Mouse (Mus musculus): ENCODE results near the gene Derl3. TPM values are rescaled to one million over a fixed set of nuclear protein-coding genes. Genes with fewer than 3 reads are reported as not detected.
"Not testable (repeated sequence)": the region's sequence is repeated elsewhere in the genome, so short reads cannot be mapped to it uniquely, and the experiment has no call there.

Gene Derl3
- not detected in 2 replicates for total RNA-seq (2014; fragmentation: Nextera tagmentation)
- total RNA-seq (2017), result 0.22 TPM in 1 of 2 replicates, not detected in the other
- polyA plus RNA-seq (2012), result not detected in 2 replicates

DNA sequence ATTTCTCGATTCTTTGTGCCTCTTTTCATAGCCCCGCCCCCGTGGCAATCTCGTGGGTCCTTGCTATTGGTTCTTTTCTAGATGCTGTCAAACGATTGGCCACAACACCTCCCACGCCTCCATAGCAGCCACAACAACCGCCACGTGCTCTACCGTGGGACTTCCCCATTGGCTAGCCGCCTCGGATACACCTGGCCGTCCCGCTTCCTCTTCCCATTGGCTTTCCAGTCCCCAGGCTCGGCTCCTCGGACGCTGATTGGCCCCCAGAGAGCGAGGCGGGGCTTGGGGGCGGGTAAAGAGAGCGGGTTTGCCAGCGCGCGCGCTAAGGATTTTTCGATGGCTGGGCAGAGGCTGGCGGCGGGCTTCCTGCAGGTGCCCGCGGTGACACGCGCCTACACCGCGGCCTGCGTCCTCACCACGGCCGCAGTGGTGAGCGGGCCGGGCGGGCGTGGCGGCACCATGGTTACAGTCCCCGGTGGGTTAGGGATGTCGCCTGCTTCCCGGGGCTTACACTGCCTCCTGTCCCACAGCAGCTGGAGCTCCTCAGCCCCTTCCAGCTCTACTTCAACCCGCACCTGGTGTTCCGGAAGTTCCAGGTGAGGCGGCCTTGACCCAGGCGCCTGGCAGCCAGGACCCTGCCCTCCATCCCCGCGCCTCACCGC, at the start of gene Derl3:
Gene Derl3, plus strand, starts transcription at position 325 of the 662 bp plus-strand sequence.
- Histone ChIP-seq H3K4me1 (ENCODE audit: insufficient read depth, low read depth, low read length) (peaks cover 4% of the 10 kb centered on the region; the same call in 1 of the 2 replicates), H3K36me3 (replicated peaks) (peaks cover 56% of the 10 kb centered on the region), H3K9me3 (replicated peaks) (no peaks in the 10 kb centered on the region; the same call in none of the 2 replicates), H3K4me3 (ENCODE audit: low read depth, low read length) (peak within 1 kb of the TSS; percentile 42; the same call in 1 of the 2 replicates), H3K27me3 (ENCODE audit: insufficient read depth, low read length) (peaks cover 8% of the 10 kb centered on the region)
- TF ChIP-seq CTCF (IDR thresholded peaks at IDR 0.05; ENCODE audit: low read depth, low read length), result no peak
- TF ChIP-seq GATA1 (IDR thresholded peaks at IDR 0.05; ENCODE audit: borderline replicate concordance, low read length), result no peak
- TF ChIP-seq TAL1 (conservative IDR thresholded peaks at IDR 0.05; ENCODE audit: low read depth, low read length), result no peak
- no peak for TF ChIP-seq GATA2 (IDR thresholded peaks at IDR 0.05; ENCODE audit: borderline replicate concordance, low read depth, low read length)
- TF ChIP-seq POLR2AphosphoS5 (IDR thresholded peaks at IDR 0.05; ENCODE audit: insufficient replicate concordance, low read depth, low read length), result no peak
- ATAC-seq (ENCODE audit: extremely low read depth, insufficient number of reproducible peaks, low FRiP score, poor library complexity, severe bottlenecking), result peak; percentile 87
- peak; percentile 61 for DNase-seq (ENCODE audit: low spot score)

DNA sequence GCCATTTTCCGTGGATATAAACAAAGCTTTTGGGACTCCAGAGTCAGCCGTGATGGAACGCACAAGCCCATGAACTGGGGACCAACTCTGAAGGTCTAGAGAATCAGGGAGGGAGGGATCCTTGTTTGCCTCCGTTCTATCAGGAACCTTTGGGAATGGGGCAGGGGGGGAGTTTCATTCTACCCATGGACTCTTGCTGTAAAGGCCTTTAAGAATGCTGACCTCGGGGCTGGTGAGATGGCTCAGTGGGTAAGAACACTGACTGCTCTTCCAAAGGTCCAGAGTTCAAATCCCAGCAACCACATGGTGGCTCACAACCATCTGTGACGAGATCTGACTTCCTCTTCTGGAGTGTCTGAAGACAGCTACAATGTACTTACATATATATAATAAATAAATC, 49.3 kb upstream of the Derl3 start:
- not testable (repeated sequence) for H3K9me3 ChIP-seq (replicated peaks); H3K4me1 ChIP-seq (ENCODE audit: insufficient read depth, low read depth, low read length); DNase-seq (ENCODE audit: low spot score); ATAC-seq (ENCODE audit: extremely low read depth, insufficient number of reproducible peaks, low FRiP score, poor library complexity, severe bottlenecking); H3K36me3 ChIP-seq (replicated peaks); H3K4me3 ChIP-seq (ENCODE audit: low read depth, low read length)
- H3K27me3 ChIP-seq (ENCODE audit: insufficient read depth, low read length), result peaks cover 32% of the 10 kb centered on the region

DNA sequence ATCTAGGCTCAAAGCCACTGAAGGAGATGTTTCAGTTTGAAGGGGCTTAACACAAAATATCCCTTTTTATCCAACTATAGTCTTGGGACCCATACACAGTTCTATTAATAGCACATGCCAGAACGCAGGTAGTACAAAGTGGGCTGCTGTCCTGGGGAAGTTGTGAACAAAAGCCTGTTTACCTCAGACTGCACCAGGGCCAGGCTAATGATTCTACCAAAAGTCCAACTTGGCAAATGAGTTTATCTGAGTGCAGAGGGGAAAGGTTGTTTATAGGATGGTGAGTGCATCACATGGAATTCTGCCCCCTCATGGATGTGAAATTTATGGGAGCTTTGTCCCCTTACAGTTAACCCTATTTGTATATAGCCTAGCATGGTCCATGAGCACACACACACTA, 48.4 kb upstream of the Derl3 start:
- TF ChIP-seq CTCF (IDR thresholded peaks at IDR 0.05; ENCODE audit: low read depth, low read length) (no peak), GATA1 (IDR thresholded peaks at IDR 0.05; ENCODE audit: borderline replicate concordance, low read length) (no peak), POLR2AphosphoS5 (IDR thresholded peaks at IDR 0.05; ENCODE audit: insufficient replicate concordance, low read depth, low read length) (no peak), GATA2 (IDR thresholded peaks at IDR 0.05; ENCODE audit: borderline replicate concordance, low read depth, low read length) (no peak), TAL1 (conservative IDR thresholded peaks at IDR 0.05; ENCODE audit: low read depth, low read length) (no peak)
- Histone ChIP-seq H3K4me1 (ENCODE audit: insufficient read depth, low read depth, low read length) (peaks cover 6% of the 10 kb centered on the region; the same call in 1 of the 2 replicates), H3K9me3 (replicated peaks) (no peaks in the 10 kb centered on the region), H3K4me3 (ENCODE audit: low read depth, low read length) (no peak overlapping the region), H3K27me3 (ENCODE audit: insufficient read depth, low read length) (peaks cover 28% of the 10 kb centered on the region), H3K36me3 (replicated peaks) (no peaks in the 10 kb centered on the region)
- ATAC-seq (ENCODE audit: extremely low read depth, insufficient number of reproducible peaks, low FRiP score, poor library complexity, severe bottlenecking) (no peak), DNase-seq (ENCODE audit: low spot score) (no peak)

DNA sequence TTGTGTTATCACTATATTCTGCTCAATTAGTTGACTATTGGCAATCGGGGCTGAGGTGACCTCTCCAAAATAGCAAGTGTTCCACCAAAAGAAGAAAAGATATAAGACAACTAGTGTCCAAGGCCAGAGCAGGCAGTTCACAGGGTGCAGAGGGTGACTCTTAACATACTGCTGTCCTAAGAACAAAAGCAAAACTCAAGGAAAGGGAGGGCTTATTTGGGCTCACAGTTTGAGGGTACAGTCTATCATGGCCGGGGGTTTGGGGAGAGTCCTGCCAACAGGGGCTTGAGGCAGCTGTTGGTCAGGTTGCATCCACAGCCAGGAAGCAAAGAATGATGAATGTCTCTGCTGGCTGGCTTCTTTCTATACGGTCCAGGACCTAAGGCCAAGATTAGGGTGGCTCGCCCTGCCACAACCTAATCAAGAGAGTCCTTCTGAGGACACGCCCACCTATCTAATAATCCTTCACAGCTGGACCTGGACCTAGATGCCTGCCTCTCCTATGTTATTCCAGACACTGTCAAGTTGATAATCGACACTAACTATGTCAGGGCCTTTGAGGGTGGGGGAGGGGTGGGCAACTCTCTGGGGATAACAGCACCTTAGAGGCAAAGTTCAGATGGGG, 47.8 kb upstream of the Derl3 start:
- Histone ChIP-seq H3K4me3 (ENCODE audit: low read depth, low read length) (no peak overlapping the region), H3K9me3 (replicated peaks) (no peaks in the 10 kb centered on the region), H3K27me3 (ENCODE audit: insufficient read depth, low read length) (peaks cover 28% of the 10 kb centered on the region), H3K4me1 (ENCODE audit: insufficient read depth, low read depth, low read length) (peaks cover 6% of the 10 kb centered on the region; the same call in 1 of the 2 replicates), H3K36me3 (replicated peaks) (no peaks in the 10 kb centered on the region)
- ATAC-seq (ENCODE audit: extremely low read depth, insufficient number of reproducible peaks, low FRiP score, poor library complexity, severe bottlenecking) (no peak), DNase-seq (ENCODE audit: low spot score) (no peak)
- TF ChIP-seq POLR2AphosphoS5 (IDR thresholded peaks at IDR 0.05; ENCODE audit: insufficient replicate concordance, low read depth, low read length), result no peak
- no peak for TF ChIP-seq GATA1 (IDR thresholded peaks at IDR 0.05; ENCODE audit: borderline replicate concordance, low read length)
- no peak for TF ChIP-seq GATA2 (IDR thresholded peaks at IDR 0.05; ENCODE audit: borderline replicate concordance, low read depth, low read length)
- no peak for TF ChIP-seq CTCF (IDR thresholded peaks at IDR 0.05; ENCODE audit: low read depth, low read length)
- no peak for TF ChIP-seq TAL1 (conservative IDR thresholded peaks at IDR 0.05; ENCODE audit: low read depth, low read length)

DNA sequence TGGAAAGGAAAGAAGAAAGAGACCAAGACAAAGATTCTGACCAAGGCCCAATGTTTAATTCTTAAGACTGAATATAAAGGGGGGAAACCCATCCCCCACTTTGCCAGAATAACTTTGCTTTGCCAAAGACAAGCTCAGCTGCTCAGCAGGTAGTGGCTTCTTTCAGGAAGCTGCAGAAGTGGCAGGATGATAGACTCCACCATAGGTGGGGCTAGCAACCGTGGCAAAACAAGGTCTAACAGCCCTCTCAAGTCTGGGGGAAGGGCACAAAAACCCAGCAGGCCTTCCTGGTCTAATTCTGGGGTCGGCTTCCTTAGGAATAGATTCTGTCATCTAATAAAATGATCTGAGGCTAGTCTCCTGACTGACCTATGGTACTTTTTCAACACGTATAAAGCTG, 44.8 kb upstream of the Derl3 start:
- Histone ChIP-seq H3K36me3 (replicated peaks) (no peaks in the 10 kb centered on the region), H3K4me3 (ENCODE audit: low read depth, low read length) (no peak overlapping the region), H3K27me3 (ENCODE audit: insufficient read depth, low read length) (peaks cover 28% of the 10 kb centered on the region), H3K9me3 (replicated peaks) (no peaks in the 10 kb centered on the region), H3K4me1 (ENCODE audit: insufficient read depth, low read depth, low read length) (peaks cover 12% of the 10 kb centered on the region; the same call in 1 of the 2 replicates)
- DNase-seq (ENCODE audit: low spot score), result no peak
- ATAC-seq (ENCODE audit: extremely low read depth, insufficient number of reproducible peaks, low FRiP score, poor library complexity, severe bottlenecking), result no peak
- no peak for TF ChIP-seq POLR2AphosphoS5 (IDR thresholded peaks at IDR 0.05; ENCODE audit: insufficient replicate concordance, low read depth, low read length)
- no peak for TF ChIP-seq CTCF (IDR thresholded peaks at IDR 0.05; ENCODE audit: low read depth, low read length)
- no peak for TF ChIP-seq GATA2 (IDR thresholded peaks at IDR 0.05; ENCODE audit: borderline replicate concordance, low read depth, low read length)
- no peak for TF ChIP-seq GATA1 (IDR thresholded peaks at IDR 0.05; ENCODE audit: borderline replicate concordance, low read length)
- TF ChIP-seq TAL1 (conservative IDR thresholded peaks at IDR 0.05; ENCODE audit: low read depth, low read length), result no peak

DNA sequence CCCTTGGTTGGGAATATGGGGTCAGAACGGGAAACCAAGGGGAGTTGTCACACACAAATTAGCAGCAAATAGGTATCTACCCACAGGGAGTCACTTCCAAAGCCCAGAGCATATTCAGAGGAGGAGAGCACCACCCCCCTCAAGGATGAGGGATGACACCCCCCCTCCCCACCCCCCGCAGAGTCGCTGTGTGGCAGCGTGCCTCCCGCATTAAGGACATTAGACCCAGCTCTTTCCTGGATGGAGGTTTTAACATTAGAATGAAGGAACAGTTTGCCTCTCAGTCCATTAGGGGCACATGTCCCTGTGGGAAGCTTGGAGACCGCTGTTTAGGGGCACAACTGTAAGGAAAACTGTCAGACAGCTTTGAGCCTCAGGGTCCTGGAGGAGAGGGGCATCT, 42.1 kb upstream of the Derl3 start:
- ATAC-seq (ENCODE audit: extremely low read depth, insufficient number of reproducible peaks, low FRiP score, poor library complexity, severe bottlenecking), result no peak
- no peak for TF ChIP-seq CTCF (IDR thresholded peaks at IDR 0.05; ENCODE audit: low read depth, low read length)
- no peak for TF ChIP-seq TAL1 (conservative IDR thresholded peaks at IDR 0.05; ENCODE audit: low read depth, low read length)
- no peak for TF ChIP-seq GATA1 (IDR thresholded peaks at IDR 0.05; ENCODE audit: borderline replicate concordance, low read length)
- TF ChIP-seq POLR2AphosphoS5 (IDR thresholded peaks at IDR 0.05; ENCODE audit: insufficient replicate concordance, low read depth, low read length), result no peak
- TF ChIP-seq GATA2 (IDR thresholded peaks at IDR 0.05; ENCODE audit: borderline replicate concordance, low read depth, low read length), result no peak
- Histone ChIP-seq H3K36me3 (replicated peaks) (peaks cover 12% of the 10 kb centered on the region), H3K27me3 (ENCODE audit: insufficient read depth, low read length) (peaks cover 21% of the 10 kb centered on the region), H3K9me3 (replicated peaks) (no peaks in the 10 kb centered on the region), H3K4me1 (ENCODE audit: insufficient read depth, low read depth, low read length) (peaks cover 14% of the 10 kb centered on the region), H3K4me3 (ENCODE audit: low read depth, low read length) (no peak overlapping the region)
- no peak for DNase-seq (ENCODE audit: low spot score)
